Mouse (Mus musculus) midbrain, embryonic 12.5 days (tissue): ENCODE measurements around the gene Chchd2. TPM values are rescaled to one million over a fixed set of nuclear protein-coding genes. Genes with fewer than 3 reads are reported as not detected.

Experiments
- polyA plus RNA-seq: library from polyadenylated mRNA; unstranded; fragments of >200 nt; fragmentation: Nextera tagmentation; extraction: Ambion mirVana; gene quantifications from 2 replicates; pipeline ENCODE4 v1.2.1, GENCODE M21; 2016

The Chchd2 gene
- polyA plus RNA-seq, 1 experiment from 2014 or later: 763 TPM

Other genes starting within 250 kb of the Chchd2 start
- gene Zfp11, start 217.4 kb downstream of the Chchd2 start, polyA plus RNA-seq: 7.0 and 7.1 TPM in 2 replicates
- not detected in 2 replicates for gene Sept14, start 179.0 kb downstream of the Chchd2 start, polyA plus RNA-seq
- 156 and 171 TPM in 2 replicates for gene Mrps17, start 172.0 kb downstream of the Chchd2 start, polyA plus RNA-seq
- 81.5 and 83.3 TPM in 2 replicates for gene Nipsnap2, start 162.4 kb downstream of the Chchd2 start, polyA plus RNA-seq
- gene Psph, start 100.0 kb downstream of the Chchd2 start, polyA plus RNA-seq: 33.8 and 39.3 TPM in 2 replicates
- gene Sumf2, start 40.5 kb downstream of the Chchd2 start, polyA plus RNA-seq: 47.9 and 50.8 TPM in 2 replicates
- gene Zbed5, start 8.3 kb upstream of the Chchd2 start, polyA plus RNA-seq: 7.9 and 9.1 TPM in 2 replicates
- gene Phkg1, start 11.1 kb upstream of the Chchd2 start, polyA plus RNA-seq: 0.18 and 0.22 TPM in 2 replicates
- 6.2 and 9.8 TPM in 2 replicates for gene Nupr1l, start 21.1 kb upstream of the Chchd2 start, polyA plus RNA-seq
- gene Vkorc1l1, start 54.5 kb upstream of the Chchd2 start, polyA plus RNA-seq: 40.7 and 41.8 TPM in 2 replicates
- 25.3 and 29.7 TPM in 2 replicates for gene Gusb, start 115.6 kb upstream of the Chchd2 start, polyA plus RNA-seq
- 26.5 and 29.1 TPM in 2 replicates for gene Asl, start 141.8 kb upstream of the Chchd2 start, polyA plus RNA-seq
- 59.4 and 66.5 TPM in 2 replicates for gene Crcp, start 141.8 kb upstream of the Chchd2 start, polyA plus RNA-seq
- gene Tpst1, start 185.9 kb upstream of the Chchd2 start, polyA plus RNA-seq: 63.1 and 65.9 TPM in 2 replicates